ENCODE assay signal across 21 mouse cellular contexts in genomic region chr6:87886721-87887120, GRCm38 (mm10). TPM values are rescaled to one million over a fixed set of nuclear protein-coding genes. Genes with fewer than 3 reads are reported as not detected.
DNase-seq lines count a peak whose midpoint lies in the region; ATAC-seq and TF ChIP-seq lines count a peak whose summit lies in the region.
"Had no signal": no experiment of that assay in that cellular context is flagged by ENCODE, and none has a peak within 500 bp of the region (broad histone marks: within the 10 kb centered on the region; RNA-seq: fewer than 3 reads in every experiment).

No protein-coding gene starts in this region.

- DNase-seq in hindbrain, postnatal 0 days (ENCODE audit: low spot score), result no peak
- DNase-seq in lung, postnatal 0 days (ENCODE audit: low spot score), result peak; percentile 9
- no peak for DNase-seq in lung, postnatal 4 days
- DNase-seq in hindbrain, embryonic 11.5 days (ENCODE audit: low spot score), result no peak
- no peak for DNase-seq in hindbrain, embryonic 14.5 days (ENCODE audit: low spot score)
- DNase-seq: cerebellum, adult 2 months; cerebellum, postnatal 36 days; heart, postnatal 10 days; kidney, postnatal 4 days; midbrain, embryonic 14.5 days; right cerebral cortex, adult 18-20 months; thymus, postnatal 14 days had no signal

- no peak overlapping the region for H3K4me3 ChIP-seq in hindbrain, postnatal 0 days (ENCODE audit: low read length)
- no peak overlapping the region for H3K4me3 ChIP-seq in hindbrain, embryonic 16.5 days (ENCODE audit: low read length)
- H3K4me3 ChIP-seq in lung, postnatal 0 days (ENCODE audit: low read depth, low read length), result no peak overlapping the region
- H3K4me3 ChIP-seq in liver, embryonic 16.5 days (ENCODE audit: low read depth, low read length), result no peak overlapping the region
- no peak overlapping the region for H3K4me3 ChIP-seq in hindbrain, embryonic 11.5 days (ENCODE audit: low read depth, low read length)
- H3K4me3 ChIP-seq in hindbrain, embryonic 14.5 days (replicated peaks; ENCODE audit: low read length), result no peak overlapping the region

- ATAC-seq in hindbrain, postnatal 0 days, result no peak
- no peak for ATAC-seq in hindbrain, embryonic 16.5 days
- no peak for ATAC-seq in lung, postnatal 0 days
- ATAC-seq in liver, embryonic 16.5 days (ENCODE audit: low read depth), result no peak
- ATAC-seq in hindbrain, embryonic 11.5 days (ENCODE audit: low FRiP score), result no peak
- ATAC-seq in hindbrain, embryonic 14.5 days (ENCODE audit: low FRiP score), result no peak

- WGBS in hindbrain, postnatal 0 days, result 97% methylated on average over 1 of the region's 1 CpGs
- WGBS in hindbrain, embryonic 16.5 days, result 89% methylated on average over 1 of the region's 1 CpGs
- WGBS in lung, postnatal 0 days, result 31% methylated on average over 1 of the region's 1 CpGs
- WGBS in liver, embryonic 16.5 days (ENCODE audit: insufficient replicate concordance), result 72% methylated on average over 1 of the region's 1 CpGs
- 92% methylated on average over 1 of the region's 1 CpGs for WGBS in hindbrain, embryonic 11.5 days
- WGBS in hindbrain, embryonic 14.5 days, result 97% methylated on average over 1 of the region's 1 CpGs

- peaks cover 6% of the 10 kb centered on the region for H3K4me1 ChIP-seq in hindbrain, postnatal 0 days (ENCODE audit: insufficient read depth, low read length)
- peaks cover 10% of the 10 kb centered on the region for H3K4me1 ChIP-seq in hindbrain, embryonic 16.5 days (ENCODE audit: control insufficient read depth, insufficient read depth, low read depth, low read length)
- H3K4me1 ChIP-seq in lung, postnatal 0 days (ENCODE audit: insufficient read depth, low read depth, low read length), result peaks cover 6% of the 10 kb centered on the region; the same call in 1 of the 2 replicates
- H3K4me1 ChIP-seq in liver, embryonic 16.5 days (ENCODE audit: control insufficient read depth, low read depth, low read length), result peaks cover 13% of the 10 kb centered on the region
- H3K4me1 ChIP-seq in hindbrain, embryonic 11.5 days (replicated peaks; ENCODE audit: control insufficient read depth, insufficient read depth, low read length), result no peaks in the 10 kb centered on the region
- H3K4me1 ChIP-seq in hindbrain, embryonic 14.5 days (replicated peaks; ENCODE audit: control insufficient read depth, insufficient read depth, low read length), result peaks cover 11% of the 10 kb centered on the region

- H3K36me3 ChIP-seq in hindbrain, postnatal 0 days (ENCODE audit: insufficient read depth, low read length), result peaks cover 19% of the 10 kb centered on the region; the same call in 1 of the 2 replicates
- H3K36me3 ChIP-seq in hindbrain, embryonic 16.5 days (ENCODE audit: control insufficient read depth, insufficient read depth, low read length), result peaks cover 12% of the 10 kb centered on the region
- peaks cover 19% of the 10 kb centered on the region; the same call in 1 of the 2 replicates for H3K36me3 ChIP-seq in lung, postnatal 0 days (ENCODE audit: insufficient read depth, low read length)
- H3K36me3 ChIP-seq in liver, embryonic 16.5 days (ENCODE audit: control insufficient read depth, insufficient read depth), result peaks cover 10% of the 10 kb centered on the region
- H3K36me3 ChIP-seq in hindbrain, embryonic 11.5 days (ENCODE audit: control insufficient read depth, insufficient read depth, low read length), result no peaks in the 10 kb centered on the region
- H3K36me3 ChIP-seq in hindbrain, embryonic 14.5 days (replicated peaks; ENCODE audit: control insufficient read depth, insufficient read depth), result peaks cover 29% of the 10 kb centered on the region

- H3K27me3 ChIP-seq in hindbrain, postnatal 0 days (ENCODE audit: insufficient read depth, low read length), result no peaks in the 10 kb centered on the region
- no peaks in the 10 kb centered on the region for H3K27me3 ChIP-seq in hindbrain, embryonic 16.5 days (replicated peaks; ENCODE audit: control insufficient read depth, insufficient read depth, low read length)
- no peaks in the 10 kb centered on the region for H3K27me3 ChIP-seq in lung, postnatal 0 days (replicated peaks; ENCODE audit: insufficient read depth, low read length)
- H3K27me3 ChIP-seq in liver, embryonic 16.5 days (ENCODE audit: control insufficient read depth, insufficient read depth, low read depth, low read length), result no peaks in the 10 kb centered on the region
- H3K27me3 ChIP-seq in hindbrain, embryonic 11.5 days (ENCODE audit: control insufficient read depth, insufficient read depth, low read length), result no peaks in the 10 kb centered on the region
- H3K27me3 ChIP-seq in hindbrain, embryonic 14.5 days (ENCODE audit: control insufficient read depth, insufficient read depth, low read length), result no peaks in the 10 kb centered on the region
- H3K27me3 ChIP-seq: embryonic facial prominence, embryonic 15.5 days; hindbrain, embryonic 13.5 days; megakaryocyte, embryonic 14.5 days; neural tube, embryonic 13.5 days had no signal

- TF ChIP-seq CTCF in hindbrain, postnatal 0 days (IDR thresholded peaks at IDR 0.05; ENCODE audit: low read depth), result no peak
- no peak for TF ChIP-seq CTCF in lung, postnatal 0 days (IDR thresholded peaks at IDR 0.05)

- H3K27ac ChIP-seq in hindbrain, postnatal 0 days, result 0 out of 2 replicates have a peak overlapping the region, but pooled peaks have one; percentile 86
- H3K27ac ChIP-seq in hindbrain, embryonic 16.5 days (ENCODE audit: low read depth, low read length), result no peak overlapping the region
- no peak overlapping the region for H3K27ac ChIP-seq in lung, postnatal 0 days (ENCODE audit: low read length)
- peak overlapping the region; percentile 58 for H3K27ac ChIP-seq in liver, embryonic 16.5 days (ENCODE audit: low read length)
- no peak overlapping the region for H3K27ac ChIP-seq in hindbrain, embryonic 11.5 days (ENCODE audit: low read depth, low read length)
- H3K27ac ChIP-seq in hindbrain, embryonic 14.5 days, result no peak overlapping the region
- H3K27ac ChIP-seq: heart, embryonic 10.5 days; neural tube, embryonic 13.5 days had no signal

- H3K9ac ChIP-seq in hindbrain, postnatal 0 days (replicated peaks; ENCODE audit: low read length), result no peak overlapping the region
- H3K9ac ChIP-seq in hindbrain, embryonic 16.5 days (ENCODE audit: low read depth, low read length), result no peak overlapping the region
- H3K9ac ChIP-seq in lung, postnatal 0 days (replicated peaks; ENCODE audit: low read depth), result no peak overlapping the region
- H3K9ac ChIP-seq in liver, embryonic 16.5 days (ENCODE audit: low read depth, low read length), result no peak overlapping the region
- H3K9ac ChIP-seq in hindbrain, embryonic 11.5 days (ENCODE audit: low read depth, low read length), result no peak overlapping the region
- no peak overlapping the region for H3K9ac ChIP-seq in hindbrain, embryonic 14.5 days
- H3K9ac ChIP-seq: embryonic facial prominence, embryonic 15.5 days; lung, embryonic 14.5 days had no signal

- TF ChIP-seq EP300 in lung, postnatal 0 days (IDR thresholded peaks at IDR 0.05), result no peak; the same call in 1 of the 2 replicates

- no peaks in the 10 kb centered on the region for H3K9me3 ChIP-seq in hindbrain, postnatal 0 days (ENCODE audit: low read length)
- H3K9me3 ChIP-seq in hindbrain, embryonic 16.5 days (ENCODE audit: control insufficient read depth, low read length), result no peaks in the 10 kb centered on the region
- no peaks in the 10 kb centered on the region for H3K9me3 ChIP-seq in lung, postnatal 0 days (ENCODE audit: low read length)
- no peaks in the 10 kb centered on the region for H3K9me3 ChIP-seq in liver, embryonic 16.5 days (replicated peaks; ENCODE audit: control insufficient read depth, low read length)
- no peaks in the 10 kb centered on the region for H3K9me3 ChIP-seq in hindbrain, embryonic 11.5 days (ENCODE audit: control insufficient read depth, low read length)
- H3K9me3 ChIP-seq in hindbrain, embryonic 14.5 days (ENCODE audit: control insufficient read depth, low read length), result no peaks in the 10 kb centered on the region
- H3K9me3 ChIP-seq: embryonic facial prominence, embryonic 15.5 days; G1E; heart, embryonic 10.5 days; hindbrain, embryonic 13.5 days; megakaryocyte, embryonic 14.5 days; neural tube, embryonic 13.5 days had no signal

- H3K4me2 ChIP-seq in hindbrain, postnatal 0 days (ENCODE audit: low read depth, low read length), result no peak overlapping the region
- no peak overlapping the region for H3K4me2 ChIP-seq in hindbrain, embryonic 16.5 days (ENCODE audit: low read length)
- H3K4me2 ChIP-seq in lung, postnatal 0 days (replicated peaks; ENCODE audit: low read depth, low read length), result no peak overlapping the region
- no peak overlapping the region; the same call in 1 of the 2 replicates for H3K4me2 ChIP-seq in liver, embryonic 16.5 days (ENCODE audit: low read depth, low read length)
- H3K4me2 ChIP-seq in hindbrain, embryonic 11.5 days (replicated peaks; ENCODE audit: low read depth, low read length), result no peak overlapping the region
- no peak overlapping the region for H3K4me2 ChIP-seq in hindbrain, embryonic 14.5 days (replicated peaks)

RNA-seq across cellular contexts. Expression of gene Copg1, which starts 0.9 kb away (rescaled TPM):
- total RNA-seq in hindbrain, postnatal 0 days (2014; rRNA removed), result 242 and 247 TPM in 2 replicates
- 200 and 216 TPM in 2 replicates for polyA plus RNA-seq in hindbrain, postnatal 0 days (2015; fragmentation: Nextera tagmentation; extraction: Ambion mirVana)
- 220 and 225 TPM in 2 replicates for polyA plus RNA-seq in hindbrain, embryonic 16.5 days (2015; fragmentation: Nextera tagmentation; extraction: Ambion mirVana)
- 72.2 and 75.4 TPM in 2 replicates for polyA plus RNA-seq in lung, postnatal 0 days (2015; fragmentation: Nextera tagmentation; extraction: Ambion mirVana)
- polyA plus RNA-seq in liver, embryonic 16.5 days (2015; fragmentation: Nextera tagmentation; extraction: Ambion mirVana), result 58.1 and 59.3 TPM in 2 replicates
- polyA plus RNA-seq in hindbrain, embryonic 11.5 days (2014; fragmentation: Nextera tagmentation; extraction: Ambion mirVana), result 128 and 138 TPM in 2 replicates
- polyA plus RNA-seq in hindbrain, embryonic 14.5 days (2014; fragmentation: Nextera tagmentation; extraction: Ambion mirVana), result 203 and 213 TPM in 2 replicates

RNA-seq across cellular contexts. Expression of gene Hmces, which starts 27.0 kb away (rescaled TPM):
- total RNA-seq in hindbrain, postnatal 0 days (2014; rRNA removed), result 21.1 and 22.5 TPM in 2 replicates
- polyA plus RNA-seq in hindbrain, postnatal 0 days (2015; fragmentation: Nextera tagmentation; extraction: Ambion mirVana), result 35.8 and 36.8 TPM in 2 replicates
- 41.2 and 43.9 TPM in 2 replicates for polyA plus RNA-seq in hindbrain, embryonic 16.5 days (2015; fragmentation: Nextera tagmentation; extraction: Ambion mirVana)
- polyA plus RNA-seq in lung, postnatal 0 days (2015; fragmentation: Nextera tagmentation; extraction: Ambion mirVana), result 33.5 and 34.5 TPM in 2 replicates
- polyA plus RNA-seq in liver, embryonic 16.5 days (2015; fragmentation: Nextera tagmentation; extraction: Ambion mirVana), result 14.9 and 17.5 TPM in 2 replicates
- 50.7 and 52.3 TPM in 2 replicates for polyA plus RNA-seq in hindbrain, embryonic 11.5 days (2014; fragmentation: Nextera tagmentation; extraction: Ambion mirVana)
- polyA plus RNA-seq in hindbrain, embryonic 14.5 days (2014; fragmentation: Nextera tagmentation; extraction: Ambion mirVana), result 36.6 and 38.5 TPM in 2 replicates

RNA-seq across cellular contexts. Expression of gene Cnbp, which starts 35.8 kb away (rescaled TPM):
- total RNA-seq in hindbrain, postnatal 0 days (2014; rRNA removed), result 196 and 209 TPM in 2 replicates
- 660 and 682 TPM in 2 replicates for polyA plus RNA-seq in hindbrain, postnatal 0 days (2015; fragmentation: Nextera tagmentation; extraction: Ambion mirVana)
- polyA plus RNA-seq in hindbrain, embryonic 16.5 days (2015; fragmentation: Nextera tagmentation; extraction: Ambion mirVana), result 533 and 548 TPM in 2 replicates
- 565 and 604 TPM in 2 replicates for polyA plus RNA-seq in lung, postnatal 0 days (2015; fragmentation: Nextera tagmentation; extraction: Ambion mirVana)
- polyA plus RNA-seq in liver, embryonic 16.5 days (2015; fragmentation: Nextera tagmentation; extraction: Ambion mirVana), result 486 and 530 TPM in 2 replicates
- 1,125 and 1,154 TPM in 2 replicates for polyA plus RNA-seq in hindbrain, embryonic 11.5 days (2014; fragmentation: Nextera tagmentation; extraction: Ambion mirVana)
- polyA plus RNA-seq in hindbrain, embryonic 14.5 days (2014; fragmentation: Nextera tagmentation; extraction: Ambion mirVana), result 541 and 555 TPM in 2 replicates

RNA-seq across cellular contexts. Expression of gene Isy1, which starts 48.1 kb away (rescaled TPM):
- total RNA-seq in hindbrain, postnatal 0 days (2014; rRNA removed), result 7.9 and 11.3 TPM in 2 replicates
- 27.4 and 31.5 TPM in 2 replicates for polyA plus RNA-seq in hindbrain, postnatal 0 days (2015; fragmentation: Nextera tagmentation; extraction: Ambion mirVana)
- polyA plus RNA-seq in hindbrain, embryonic 16.5 days (2015; fragmentation: Nextera tagmentation; extraction: Ambion mirVana), result 24.0 and 24.4 TPM in 2 replicates
- polyA plus RNA-seq in lung, postnatal 0 days (2015; fragmentation: Nextera tagmentation; extraction: Ambion mirVana), result 21.4 and 24.1 TPM in 2 replicates
- polyA plus RNA-seq in liver, embryonic 16.5 days (2015; fragmentation: Nextera tagmentation; extraction: Ambion mirVana), result 17.5 and 24.2 TPM in 2 replicates
- 57.7 and 61.7 TPM in 2 replicates for polyA plus RNA-seq in hindbrain, embryonic 11.5 days (2014; fragmentation: Nextera tagmentation; extraction: Ambion mirVana)
- polyA plus RNA-seq in hindbrain, embryonic 14.5 days (2014; fragmentation: Nextera tagmentation; extraction: Ambion mirVana), result 21.1 and 21.7 TPM in 2 replicates

RNA-seq across cellular contexts. Expression of gene Gm45140, which starts 51.1 kb away (rescaled TPM):
- 0.54 TPM in 1 of 2 replicates, not detected in the other for total RNA-seq in hindbrain, postnatal 0 days (2014; rRNA removed)
- polyA plus RNA-seq in hindbrain, postnatal 0 days (2015; fragmentation: Nextera tagmentation; extraction: Ambion mirVana), result 1.5 and 2.0 TPM in 2 replicates
- 2.9 and 3.9 TPM in 2 replicates for polyA plus RNA-seq in hindbrain, embryonic 16.5 days (2015; fragmentation: Nextera tagmentation; extraction: Ambion mirVana)
- polyA plus RNA-seq in lung, postnatal 0 days (2015; fragmentation: Nextera tagmentation; extraction: Ambion mirVana), result 0.73 and 0.94 TPM in 2 replicates
- polyA plus RNA-seq in liver, embryonic 16.5 days (2015; fragmentation: Nextera tagmentation; extraction: Ambion mirVana), result 4.5 and 4.6 TPM in 2 replicates
- 3.2 and 3.8 TPM in 2 replicates for polyA plus RNA-seq in hindbrain, embryonic 11.5 days (2014; fragmentation: Nextera tagmentation; extraction: Ambion mirVana)
- 1.1 and 5.8 TPM in 2 replicates for polyA plus RNA-seq in hindbrain, embryonic 14.5 days (2014; fragmentation: Nextera tagmentation; extraction: Ambion mirVana)

Comparison
In these comparisons a context has a peak if more than half of its experiments do, and no peak if none do; other contexts are left out.
1. H3K27ac ChIP-seq: peak in hindbrain, postnatal 0 days (single experiment) and liver, embryonic 16.5 days (single experiment); none in hindbrain, embryonic 16.5 days (single experiment), lung, postnatal 0 days (single experiment), hindbrain, embryonic 11.5 days (single experiment) and hindbrain, embryonic 14.5 days (single experiment).